Mouse (Mus musculus): Measurements from ENCODE around the gene Itsn1.

Gene Itsn1

DNA sequence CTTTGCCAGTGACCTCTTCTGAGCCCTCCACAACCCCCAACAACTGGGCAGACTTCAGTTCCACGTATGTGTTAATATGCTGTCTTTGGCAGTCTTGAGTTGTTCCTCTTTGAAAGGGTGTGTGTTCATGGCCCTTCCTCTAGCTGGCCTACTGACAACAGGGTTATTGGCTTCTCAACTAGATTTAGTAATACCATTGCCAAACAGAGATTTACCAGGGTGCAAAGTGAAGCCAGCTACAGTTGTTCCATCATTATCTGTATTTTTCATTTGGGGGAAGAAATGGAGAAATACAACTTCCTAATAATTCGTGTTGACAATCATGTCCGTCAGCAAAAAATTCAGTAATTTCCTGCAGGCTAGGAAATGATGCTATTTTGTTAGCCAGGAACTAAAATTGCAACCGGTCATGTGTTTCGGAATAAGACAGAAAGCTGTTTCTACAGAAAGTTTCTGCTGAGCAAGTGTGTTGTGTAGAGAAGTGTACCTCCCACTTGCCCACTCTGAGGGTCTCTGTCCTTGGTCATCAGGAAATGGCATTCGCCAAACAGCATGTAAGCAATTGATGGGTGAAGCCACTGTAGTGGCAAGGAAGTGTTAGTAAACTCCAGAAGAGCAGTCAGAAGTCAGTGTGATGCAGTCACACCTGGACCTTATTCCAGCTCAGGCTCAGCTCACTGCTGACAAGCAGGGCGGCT is 120.0 kb downstream of the Itsn1 start:
- DNase-seq, result no peak

DNA sequence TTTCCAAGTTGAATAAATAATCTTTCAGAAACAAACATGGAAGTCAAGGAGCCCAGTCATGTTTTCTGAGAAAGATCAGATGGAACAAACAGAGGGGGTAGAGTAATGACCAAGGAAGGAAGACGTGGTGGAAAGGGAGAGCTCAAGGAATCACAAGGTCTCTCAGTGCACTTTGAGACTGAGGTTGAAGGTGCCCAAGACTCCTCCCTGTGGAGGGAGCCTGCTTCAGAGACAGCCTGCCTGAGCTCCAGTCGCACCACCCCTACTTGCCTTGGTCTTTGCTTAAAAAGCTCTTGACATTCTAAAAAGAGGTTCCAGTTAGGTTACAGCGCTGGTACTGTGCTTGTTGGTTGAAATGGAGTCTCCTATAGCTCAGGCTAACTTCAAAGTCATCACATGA is 121.1 kb downstream of the Itsn1 start:
- DNase-seq, result peak; percentile 31 to 58

DNA sequence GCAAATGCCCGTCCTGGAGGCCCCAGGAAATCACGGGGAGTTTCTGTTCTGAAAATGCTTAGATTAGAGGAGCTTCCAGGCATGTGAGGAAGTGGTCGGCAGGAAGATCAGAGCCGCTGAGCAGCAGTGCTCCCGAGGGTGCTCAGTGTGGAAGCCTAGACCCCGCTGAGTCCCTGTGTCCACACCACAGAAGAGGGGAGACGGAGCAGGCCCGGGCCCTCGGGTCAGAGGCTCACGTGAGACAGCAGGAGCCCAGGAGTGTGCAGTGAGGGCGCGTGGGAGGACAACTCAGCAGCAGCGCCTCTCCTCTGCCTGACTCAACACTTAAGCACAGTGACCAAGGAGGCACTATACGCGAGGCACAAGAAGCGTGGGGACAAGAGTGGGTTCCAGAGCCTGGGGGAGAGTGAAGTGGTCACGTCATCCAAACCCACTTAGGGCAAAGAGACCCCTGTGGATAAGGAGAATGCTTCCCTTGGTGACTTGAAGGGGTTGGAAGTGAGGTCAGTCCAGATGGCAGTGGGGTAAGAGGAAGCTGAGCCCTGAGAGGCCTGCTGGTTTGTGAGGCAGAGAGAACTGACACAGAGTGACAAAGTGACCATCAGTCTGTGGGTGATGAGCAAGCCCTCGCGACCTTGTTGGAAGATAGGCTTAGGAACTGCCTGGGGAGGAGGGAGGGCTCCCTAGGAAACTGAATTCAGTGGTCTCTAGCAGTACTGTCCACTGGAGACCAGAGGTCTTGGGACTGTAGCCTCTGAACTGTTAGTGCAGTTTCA is 122.6 kb downstream of the Itsn1 start:
- no peak for DNase-seq

DNA sequence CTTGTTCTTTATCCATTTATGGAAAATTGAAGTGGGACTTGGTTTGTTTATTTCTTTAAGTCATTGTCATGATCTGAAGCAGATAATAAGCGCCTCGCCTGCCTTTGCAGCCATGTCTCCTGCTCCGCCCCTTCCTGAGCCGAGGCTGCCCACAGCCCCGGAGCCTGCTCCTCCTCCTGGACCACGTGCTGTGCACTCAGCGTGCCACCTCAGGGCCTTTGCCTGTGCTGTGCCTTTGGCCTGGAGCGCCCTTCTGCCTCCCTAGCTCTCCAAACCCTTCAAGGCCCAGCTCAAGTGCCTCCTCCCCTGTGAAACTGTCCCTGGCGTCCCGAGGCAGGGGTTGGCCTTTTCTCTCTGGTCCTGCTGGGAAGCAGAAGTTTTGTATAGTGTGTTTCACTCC is 123.7 kb downstream of the Itsn1 start:
- no peak for DNase-seq

DNA sequence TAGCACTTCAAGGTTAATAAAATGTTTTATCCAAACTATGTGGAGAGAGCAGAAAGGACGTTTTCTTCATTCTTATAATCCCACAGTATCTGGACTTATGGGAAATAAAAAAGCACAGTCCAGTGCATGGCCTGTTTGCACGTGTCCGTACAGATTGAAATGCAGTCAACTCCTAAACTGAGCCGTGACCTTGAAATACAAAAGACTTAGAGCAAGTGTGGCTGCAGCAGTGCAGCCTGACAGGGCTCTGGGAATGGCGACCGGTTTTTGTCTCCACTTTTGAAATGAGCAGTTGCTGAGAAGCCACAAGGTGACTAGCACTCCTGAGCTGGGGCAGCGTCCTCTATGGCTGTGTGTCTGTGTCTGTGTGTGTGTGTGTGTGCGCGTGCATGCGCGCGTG is 124.1 kb downstream of the Itsn1 start:
- no peak for DNase-seq

DNA sequence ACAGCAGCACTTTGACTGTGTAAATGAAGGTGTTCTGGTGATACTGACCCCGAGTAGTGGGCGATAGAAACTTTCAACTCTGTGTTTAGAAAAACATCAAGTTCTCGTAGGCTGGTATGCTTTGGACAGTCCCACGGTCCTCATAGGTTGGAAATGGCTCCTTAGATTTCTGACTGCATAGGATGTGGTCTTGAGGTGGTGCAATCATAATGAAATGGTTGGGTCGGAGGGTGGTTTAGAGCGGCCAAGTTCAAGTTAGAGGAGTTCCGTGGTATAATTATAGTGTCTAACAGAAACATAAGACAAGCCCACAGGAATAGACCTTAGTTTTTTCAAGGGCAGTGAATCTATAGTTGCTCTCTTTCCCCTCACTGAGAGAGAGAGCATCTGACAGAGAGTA is 129.6 kb downstream of the Itsn1 start:
- no peak for DNase-seq

DNA sequence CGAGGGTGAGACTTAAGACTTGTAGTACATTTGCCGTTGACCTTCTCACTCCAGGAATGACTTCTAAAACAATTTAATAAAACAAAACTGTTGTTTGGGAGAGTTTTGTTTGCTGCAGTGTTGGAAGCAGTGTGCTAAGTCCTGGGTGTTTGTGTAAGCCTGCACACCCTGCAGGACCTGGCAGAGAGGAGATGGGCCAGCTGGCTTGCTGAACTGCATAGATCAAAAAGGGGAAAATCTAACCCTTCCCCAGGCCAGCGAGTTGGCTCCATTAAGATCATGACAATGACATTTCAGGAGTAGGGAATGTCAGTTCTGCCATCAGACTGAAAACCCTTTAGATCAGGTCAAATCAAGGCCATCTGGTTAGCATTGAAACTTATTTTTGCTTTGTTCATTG is 130.1 kb downstream of the Itsn1 start:
- no peak for DNase-seq

DNA sequence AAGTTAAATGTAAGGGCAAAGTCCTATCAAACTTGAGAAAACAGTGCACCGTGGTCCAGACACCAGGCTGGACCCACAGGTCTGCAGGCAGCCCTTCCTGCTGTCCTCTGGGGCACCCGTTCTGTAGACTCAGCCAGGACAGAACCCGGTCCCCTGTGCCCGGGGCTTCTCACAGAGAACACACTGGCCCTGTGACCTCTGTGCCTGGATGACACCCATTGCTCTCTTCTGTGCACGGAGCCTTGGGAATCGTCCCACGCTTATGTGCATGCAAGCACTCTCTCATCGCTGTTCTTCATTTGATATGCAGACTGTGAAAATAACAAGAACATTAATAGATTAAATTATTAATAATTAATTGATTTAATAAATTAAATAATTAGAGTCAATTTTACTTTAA is 130.9 kb downstream of the Itsn1 start:
- DNase-seq, result no peak

DNA sequence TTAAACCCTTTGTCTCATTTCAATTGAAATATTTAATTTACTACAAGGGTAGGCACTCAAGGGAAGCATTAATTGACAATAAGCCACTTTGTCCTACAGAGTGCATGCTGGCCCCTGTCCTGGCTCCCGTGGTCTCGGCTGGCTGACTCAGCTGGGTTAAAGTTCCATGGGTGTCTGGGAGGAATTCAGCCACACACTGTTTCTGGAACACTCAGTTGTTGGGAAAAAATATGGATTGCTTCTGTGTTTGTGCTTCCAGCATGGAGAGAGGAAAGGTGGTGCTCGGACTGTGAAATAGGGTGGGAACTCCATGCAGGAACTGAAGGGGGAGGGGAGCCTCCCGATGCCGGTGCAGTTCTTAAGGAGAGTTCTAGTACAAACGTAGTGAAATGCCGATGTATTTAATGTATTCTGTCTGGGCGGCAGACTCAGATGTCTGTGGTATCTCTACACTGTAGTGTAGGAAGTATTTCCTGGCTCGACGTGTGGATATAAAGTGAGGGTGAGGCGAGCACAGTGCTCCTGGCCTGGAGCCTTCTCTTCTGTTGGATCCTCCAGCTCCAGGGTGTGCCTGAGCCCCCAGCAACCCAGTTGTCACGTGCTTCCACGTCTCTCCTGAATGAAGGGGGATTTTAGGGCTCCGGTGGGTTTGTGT is 131.5 kb downstream of the Itsn1 start:
- peak; percentile 75 to 78 for DNase-seq

DNA sequence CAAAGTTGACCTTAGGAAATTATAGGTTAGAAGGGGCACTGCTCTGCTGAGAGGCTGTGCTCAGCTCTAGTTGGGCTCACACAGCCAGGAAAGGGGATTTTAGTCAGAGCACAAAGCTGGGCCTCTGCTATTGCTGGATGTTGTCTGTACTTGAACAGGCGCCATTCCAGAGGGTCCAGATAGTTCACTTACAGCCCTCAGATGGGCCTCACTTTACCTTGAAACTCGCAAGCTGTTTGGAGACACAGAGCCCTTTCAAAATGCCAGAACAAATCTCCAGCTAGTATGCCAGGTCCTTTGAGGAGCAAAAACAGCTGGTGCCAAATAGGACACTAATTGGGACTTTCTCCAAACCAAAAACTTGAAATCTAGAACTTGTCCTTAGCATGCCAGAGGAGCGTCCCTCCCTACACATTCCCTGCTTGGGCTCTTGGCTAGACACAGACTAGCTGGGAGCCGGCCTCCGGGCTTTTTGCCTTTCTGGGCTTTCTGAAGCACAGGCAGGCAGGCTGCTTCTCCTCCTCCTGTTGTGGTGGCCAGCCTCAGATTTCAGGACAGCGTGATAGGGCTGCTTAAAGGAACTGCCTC is 132.8 kb downstream of the Itsn1 start:
- DNase-seq, result peak in 1 of 2 experiments; percentile 26

DNA sequence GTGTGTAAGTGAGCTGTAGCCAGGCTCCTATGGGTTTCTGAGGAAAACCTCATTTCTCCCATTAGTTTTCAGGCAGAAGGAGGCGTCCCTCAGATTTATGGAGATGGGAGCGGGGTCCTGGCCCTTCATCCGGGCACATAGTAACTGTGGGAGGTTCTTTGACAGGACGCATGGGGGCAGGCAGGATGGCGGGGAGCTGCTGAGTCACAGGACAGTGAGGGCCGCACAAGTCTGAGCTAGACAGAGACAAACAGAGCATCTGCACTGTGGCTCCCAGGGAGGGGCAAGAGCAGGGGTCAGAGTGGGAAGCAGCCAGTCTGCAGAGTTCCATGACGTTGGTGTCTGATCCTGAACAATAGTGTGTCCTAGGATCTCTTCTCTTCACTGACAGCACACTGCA is 133.8 kb downstream of the Itsn1 start:
- DNase-seq, result peak; percentile 51 to 52

DNA sequence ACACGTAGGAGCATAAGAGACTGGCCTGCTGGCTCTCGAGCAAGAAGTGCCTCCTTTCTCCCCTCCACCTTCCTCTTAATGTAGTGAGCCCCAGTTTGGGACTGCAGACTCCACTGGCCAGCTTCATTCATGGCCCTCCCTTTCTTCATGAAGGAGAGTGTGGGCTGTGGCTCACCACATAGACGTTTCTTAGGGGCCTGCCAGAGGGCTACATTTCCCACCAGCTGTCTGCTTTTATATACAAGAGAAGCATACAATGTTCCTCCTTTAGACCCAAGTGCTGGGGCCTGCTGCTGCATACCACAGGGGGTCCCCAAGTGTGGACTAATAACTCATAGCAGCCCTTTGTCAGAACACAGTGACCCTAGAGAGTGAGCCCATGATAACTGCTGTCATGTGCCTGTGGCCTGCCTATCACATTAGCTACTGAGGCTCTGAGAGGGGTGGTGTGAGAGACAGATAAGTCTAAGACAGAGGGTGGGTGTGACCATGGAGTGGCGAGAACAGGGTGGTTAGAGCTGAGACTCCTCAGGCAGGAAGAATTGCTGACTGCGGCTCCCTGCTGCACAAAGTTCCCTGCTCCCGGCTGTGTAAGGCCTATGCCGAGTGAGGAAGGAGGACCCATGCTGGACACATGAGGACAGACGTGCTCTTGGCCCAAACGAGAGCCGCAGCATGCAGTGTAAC is 135.7 kb downstream of the Itsn1 start:
- DNase-seq, result peak; percentile 29 to 42

DNA sequence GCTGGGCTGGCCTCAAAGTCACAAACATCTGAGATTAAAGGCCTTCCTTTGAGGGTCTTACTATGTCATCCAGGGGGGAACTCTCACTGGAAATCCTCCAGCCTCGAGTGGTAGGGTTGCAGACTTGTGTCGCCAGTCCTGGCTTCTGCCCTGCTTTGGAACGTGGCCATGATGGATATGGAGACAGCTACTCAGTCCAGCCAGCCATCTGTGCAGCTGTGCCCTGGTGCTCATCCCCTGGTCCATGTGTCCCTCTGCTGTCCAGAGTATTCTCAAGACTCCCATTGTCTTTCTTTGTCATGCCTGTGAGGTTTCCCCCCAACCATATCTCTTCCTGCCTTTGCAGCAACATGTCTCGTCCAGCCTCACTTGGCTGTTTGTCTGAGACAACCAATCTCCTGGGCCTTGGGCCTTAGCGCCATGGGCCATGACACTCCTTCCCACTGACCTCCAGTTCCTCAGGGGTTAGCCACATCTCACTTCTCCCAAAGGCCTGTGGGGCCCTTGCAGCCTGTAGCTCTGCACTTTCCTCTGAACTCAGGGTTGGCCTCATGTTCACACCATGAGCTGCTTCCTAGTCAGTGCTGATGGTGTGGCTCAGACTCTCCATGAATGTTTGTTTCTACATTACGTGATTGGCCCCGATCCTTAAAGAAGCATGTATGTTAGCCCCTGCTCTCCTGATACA is 136.6 kb downstream of the Itsn1 start:
- peak in 1 of 2 experiments; percentile 12 for DNase-seq

DNA sequence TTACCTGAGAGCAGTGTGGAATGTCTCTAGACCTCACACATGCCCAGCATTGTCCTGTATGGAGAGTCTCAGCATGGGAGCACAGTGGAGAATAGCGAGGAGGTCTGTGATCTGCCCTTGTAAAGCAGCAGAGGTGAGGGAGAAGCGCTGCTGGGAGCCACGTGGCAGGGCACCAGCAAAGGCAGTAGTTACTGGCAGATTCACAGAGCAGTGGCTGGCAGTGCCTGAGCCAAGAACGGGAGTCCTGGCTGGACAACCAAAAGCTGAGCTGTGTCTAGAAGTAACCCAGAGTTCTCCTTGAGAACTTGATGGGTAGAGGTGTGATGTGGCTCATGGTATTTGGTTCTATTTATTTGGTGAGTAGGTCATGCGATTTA is 137.2 kb downstream of the Itsn1 start:
- no peak for DNase-seq

DNA sequence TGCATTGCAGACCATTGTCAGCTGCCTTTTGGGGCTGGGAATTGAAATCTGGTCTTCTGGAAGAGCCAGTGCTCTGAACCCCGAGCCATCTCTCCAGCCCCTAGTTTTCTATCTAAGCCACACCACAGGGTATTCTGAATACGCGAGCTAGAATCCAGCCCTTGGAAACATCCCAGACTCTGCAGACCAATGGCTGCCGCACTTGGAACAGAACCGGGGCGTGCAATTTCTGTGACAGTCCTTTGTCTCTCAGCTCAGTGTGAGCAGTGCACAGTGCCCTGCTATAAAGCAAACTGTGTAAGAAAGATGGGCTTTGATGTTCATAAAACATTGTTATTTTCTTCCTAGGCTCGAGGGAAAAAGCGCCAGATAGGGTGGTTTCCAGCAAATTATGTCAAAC is 138.6 kb downstream of the Itsn1 start:
- no peak for DNase-seq

DNA sequence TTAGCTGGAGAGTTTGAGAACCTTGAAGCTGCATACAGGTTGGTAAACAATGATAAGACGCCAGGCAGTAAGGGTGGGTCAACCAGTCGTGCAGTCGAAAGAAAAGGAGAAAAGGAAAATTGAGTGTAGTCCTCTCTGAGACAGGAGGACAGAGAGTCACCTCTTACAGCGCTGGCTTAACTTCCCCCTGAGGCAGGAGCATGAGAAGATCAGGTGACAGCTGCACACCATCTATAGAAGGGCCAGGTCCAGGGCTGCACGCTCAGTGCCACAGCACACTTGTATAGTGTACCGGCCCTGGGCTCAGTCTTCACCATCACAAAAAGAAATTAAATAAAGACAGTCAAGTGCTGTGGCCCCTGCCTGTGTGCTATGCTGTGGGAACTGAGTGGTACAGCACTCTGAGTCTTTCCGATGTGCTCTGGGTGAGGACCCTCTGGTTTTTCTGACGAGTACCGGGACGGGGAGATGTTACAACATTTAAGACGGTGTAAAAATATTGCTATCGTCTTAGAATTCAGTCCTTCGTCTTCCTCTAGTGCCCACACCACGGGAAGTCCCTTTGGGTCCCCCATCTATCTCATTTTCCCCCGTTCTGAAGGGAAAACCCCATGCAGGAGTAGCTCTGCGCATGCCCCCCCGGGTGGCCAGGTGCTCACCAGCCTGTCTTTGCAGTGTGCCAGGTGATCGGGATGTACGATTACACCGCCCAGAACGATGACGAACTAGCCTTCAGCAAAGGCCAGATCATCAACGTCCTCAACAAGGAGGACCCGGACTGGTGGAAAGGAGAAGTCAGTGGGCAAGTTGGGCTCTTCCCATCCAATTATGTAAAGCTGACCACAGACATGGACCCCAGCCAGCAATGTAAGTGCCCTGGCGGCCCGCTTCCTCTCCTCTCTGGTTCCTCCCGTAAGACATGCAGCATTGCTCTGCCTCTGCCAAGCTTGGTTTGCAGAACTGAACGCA is 140.1 kb downstream of the Itsn1 start:
- peak; percentile 18 to 56 for DNase-seq

DNA sequence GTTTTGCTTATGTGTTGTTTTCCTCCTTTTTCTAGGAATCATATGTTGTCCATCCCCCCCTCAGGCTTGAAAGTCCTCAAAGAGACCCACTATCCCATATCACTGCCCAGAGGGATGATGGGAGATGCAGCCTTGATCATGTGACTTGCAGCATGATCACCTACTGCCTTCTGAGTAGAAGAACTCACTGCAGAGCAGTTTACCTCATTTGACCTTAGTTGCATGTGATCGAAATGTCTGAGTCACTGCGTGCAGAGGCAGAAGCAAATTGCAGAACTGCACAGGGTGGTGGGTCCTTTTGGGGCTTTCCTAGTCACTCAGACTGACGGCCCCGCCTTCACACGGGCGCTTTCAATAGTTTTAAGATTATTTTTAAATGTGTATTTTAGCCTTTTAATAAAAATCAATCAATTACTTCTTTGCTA is 141.1 kb downstream of the Itsn1 start:
- no peak for DNase-seq

DNA sequence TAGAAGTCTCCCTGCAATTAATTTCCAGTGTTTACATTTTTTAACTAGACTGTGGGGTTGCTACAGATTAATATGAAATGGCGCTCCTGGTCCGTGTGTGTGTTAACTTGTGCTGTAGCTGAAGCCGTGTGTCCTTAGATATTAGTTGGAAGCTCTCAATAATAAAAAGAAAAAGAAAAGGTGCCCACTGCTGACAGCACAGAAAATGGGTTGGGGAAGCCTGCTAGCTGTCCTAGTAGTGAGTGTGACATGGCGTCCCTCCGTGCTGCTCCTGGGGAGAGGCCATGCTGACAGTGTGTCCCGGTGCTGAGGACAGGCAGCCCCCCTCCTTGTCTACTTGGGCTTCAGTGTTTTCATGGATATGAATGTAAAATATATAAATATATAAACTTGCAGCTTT is 142.1 kb downstream of the Itsn1 start:
- no peak for DNase-seq

DNA sequence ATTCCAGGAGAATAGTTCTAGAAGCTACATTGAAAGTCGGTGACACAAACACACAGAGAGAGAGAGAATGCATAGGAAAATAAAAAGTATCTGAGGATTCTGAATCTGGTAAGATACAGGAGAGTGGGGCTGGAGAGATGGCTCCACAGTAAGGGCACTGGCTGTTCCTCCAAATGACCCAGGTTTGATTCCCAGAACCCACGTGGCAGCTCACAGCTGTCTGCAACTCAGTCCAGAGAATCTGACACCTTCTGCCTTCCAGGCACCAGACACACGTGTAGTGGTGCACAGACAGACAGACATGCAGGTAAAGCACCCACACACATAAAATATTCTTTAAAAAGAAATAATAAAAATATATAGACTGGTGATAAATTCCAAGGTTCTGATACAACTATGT is 144.6 kb downstream of the Itsn1 start:
- no peak for DNase-seq

DNA sequence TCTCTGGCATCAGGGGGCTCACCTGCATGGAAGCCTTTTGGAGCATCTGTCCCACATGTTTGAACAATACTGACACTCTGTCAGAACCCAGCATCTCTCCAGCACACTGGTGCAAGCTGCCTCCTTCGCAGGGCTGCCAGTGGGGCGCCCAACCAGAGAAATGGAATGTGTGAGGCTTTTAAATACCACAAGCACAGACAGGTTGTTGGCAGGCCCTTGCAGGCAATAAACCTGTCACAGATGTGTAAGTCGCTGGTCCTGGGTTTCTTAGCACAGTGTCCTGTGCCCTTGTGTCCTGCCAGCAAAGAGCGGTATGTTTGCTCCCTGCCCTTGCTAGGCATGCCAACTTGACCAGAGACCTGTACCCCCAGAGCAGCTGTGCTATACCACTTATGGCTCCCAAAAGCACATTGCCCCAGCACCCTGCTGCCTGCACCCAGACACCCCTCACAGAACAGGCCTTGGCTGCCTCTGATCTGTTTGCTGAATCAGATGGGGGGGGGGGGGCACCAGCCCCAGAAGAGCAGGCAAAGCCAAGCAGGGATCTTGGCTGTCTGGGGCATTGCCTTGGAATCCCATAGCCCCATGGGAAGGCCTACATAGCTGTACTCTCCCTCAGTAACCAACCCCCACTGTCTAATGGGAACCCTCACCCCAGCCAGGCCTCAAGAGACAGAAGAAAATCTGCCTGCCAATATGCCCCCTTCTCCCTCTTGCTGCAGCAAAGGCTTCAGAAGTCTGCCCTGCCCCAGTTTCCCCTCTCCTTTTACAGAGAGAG is 146.7 kb downstream of the Itsn1 start:
- peak; percentile 30 to 41 for DNase-seq

All from kidney, postnatal 36 days (tissue).